17 mouse cellular contexts compared by ENCODE assay signal in genomic region chr9:45247536-45247935, GRCm38 (mm10). TPM values are rescaled to one million over a fixed set of nuclear protein-coding genes. Genes with fewer than 3 reads are reported as not detected.
DNase-seq lines count a peak whose midpoint lies in the region.
"Had no signal": no experiment of that assay in that cellular context is flagged by ENCODE, and none has a peak within 500 bp of the region (broad histone marks: within the 10 kb centered on the region; RNA-seq: fewer than 3 reads in every experiment).

No protein-coding gene starts in this region.

- WGBS in macrophage (ENCODE audit: missing documents): 37% methylated on average over 2 of the region's 2 CpGs

- peak; percentile 45 for DNase-seq in layer of hippocampus, adult 9-11 months
- DNase-seq in layer of hippocampus, adult 11-12 months (ENCODE audit: low spot score): no peak
- peak; percentile 31 for DNase-seq in 416B (ENCODE audit: low read depth)
- DNase-seq in CD4-positive, CD25-positive, alpha-beta regulatory T cell, adult 2 months (ENCODE audit: low read depth, low spot score): peak; percentile 63
- no peak for DNase-seq in urinary bladder, postnatal 25 days (ENCODE audit: low spot score)
- DNase-seq in left cerebral cortex, adult 11 months (ENCODE audit: low spot score): no peak
- DNase-seq in right cerebral cortex, adult 2 months (ENCODE audit: low spot score in 2 of 2): no peak
- DNase-seq: adrenal gland, postnatal 36 days; cerebellum, adult 18-20 months; retina, postnatal 1 day had no signal

- H3K79me2 ChIP-seq in macrophage (ENCODE audit: inconsistent target): no peaks in the 10 kb centered on the region

- peak overlapping the region; percentile 100 for H3K27ac ChIP-seq in macrophage
- H3K27ac ChIP-seq: heart, embryonic 10.5 days; liver, embryonic 14.5 days; stomach, embryonic 15.5 days had no signal

- H3K36me3 ChIP-seq in macrophage (ENCODE audit: inconsistent target): no peaks in the 10 kb centered on the region
- H3K36me3 ChIP-seq: heart, embryonic 10.5 days; stomach, embryonic 15.5 days had no signal

- H3K4me3 ChIP-seq in macrophage (ENCODE audit: inconsistent target): no peak overlapping the region
- H3K4me3 ChIP-seq: heart, embryonic 10.5 days; stomach, embryonic 15.5 days had no signal

RNA-seq across cellular contexts. Expression of gene Il10ra, which starts 21.4 kb away (rescaled TPM):
- 100 to 1,000 TPM; 199 to 663 (median 293) TPM for total RNA-seq in macrophage (2018; cell fraction: chromatin; rRNA removed)
- 100 to 1,000 TPM in 25 of 26 experiments, 10 to 100 TPM in 1; 81.1 to 253 (median 147) TPM for total RNA-seq in macrophage (2018; cell fraction: cytosol; rRNA removed)
- 100 to 1,000 TPM; 160 to 690 (median 355) TPM for total RNA-seq in macrophage (2018; cell fraction: nucleus; rRNA removed)
- polyA plus RNA-seq in macrophage (2018): 35.9 to 150 TPM (median 72.1 TPM) in 3 replicates

RNA-seq across cellular contexts. Expression of gene Tmprss4, which starts 43.6 kb away (rescaled TPM):
- 10 to 100 TPM in 10 of 26 experiments, 1 to 10 TPM in 15, under 1 TPM in 1; 0.50 to 23.3 (median 5.6) TPM for total RNA-seq in macrophage (2018; cell fraction: chromatin; rRNA removed)
- total RNA-seq in macrophage (2018; cell fraction: cytosol; rRNA removed): 1 to 10 TPM in 21 of 26 experiments, under 1 TPM in 5; 0.33 to 4.7 (median 1.7) TPM
- 10 to 100 TPM in 5 of 26 experiments, 1 to 10 TPM in 19, under 1 TPM in 1, not detected in 1; 0.75 to 14.9 (median 5.3) TPM for total RNA-seq in macrophage (2018; cell fraction: nucleus; rRNA removed)
- 0.54 to 2.3 TPM (median 2.1 TPM) in 3 replicates for polyA plus RNA-seq in macrophage (2018)
- total RNA-seq: adrenal gland, postnatal 36 days; layer of hippocampus, adult 18-20 months had no signal
- polyA plus RNA-seq: heart, embryonic 10.5 days; hindbrain, embryonic 11.5 days; neural tube, embryonic 11.5 days had no signal

Comparison
In these comparisons a context has a peak if more than half of its experiments do, and no peak if none do; other contexts are left out.
1. DNase-seq: peak in layer of hippocampus, adult 9-11 months (single experiment), 416B (single experiment) and CD4-positive, CD25-positive, alpha-beta regulatory T cell, adult 2 months (single experiment); none in layer of hippocampus, adult 11-12 months (single experiment), urinary bladder, postnatal 25 days (single experiment), left cerebral cortex, adult 11 months (single experiment) and right cerebral cortex, adult 2 months (0 of 2).